Mouse (Mus musculus) adrenal gland, adult 2 months (tissue): Measurements from ENCODE around the gene Fam83f. TPM values are rescaled to one million over a fixed set of nuclear protein-coding genes. Genes with fewer than 3 reads are reported as not detected.

Source experiments
- DNase-seq: peaks from one replicate; pipeline ENCODE4 v3.0.0; 2021
- microRNA-seq, 2 experiments: library from miRNA; unstranded; fragments of <30 nt; microRNA quantifications; one replicate each; pipeline ENCODE4 v1.2.0; 2021
- polyA plus RNA-seq: library from polyadenylated mRNA; depleted of rRNA; stranded (reverse); fragments of >200 nt; gene quantifications from 2 replicates; pipeline ENCODE4 v1.2.3, GENCODE M21; 2012; rRNA removed
- total RNA-seq, 2 experiments: library from RNA; stranded (reverse); gene quantifications; 2 replicates each; pipeline ENCODE4 v1.2.3; 2021

Fam83f gene
- total and polyA plus RNA-seq, 3 experiments: 0.08 to 0.35 (median 0.12) TPM

GRCm38 (mm10) chr15:80741836-80742235 lies 70.2 kb downstream of the Fam83f start:
- no peak for DNase-seq

GRCm38 (mm10) chr15:80742991-80743474 lies 71.4 kb downstream of the Fam83f start:
- no peak for DNase-seq

- DNase-seq: no peak
These were observed 72.0 kb downstream of the Fam83f start for GRCm38 (mm10) chr15:80743606-80744005.

- DNase-seq: no peak
These were observed 73.2 kb downstream of the Fam83f start for GRCm38 (mm10) chr15:80744667-80745422.

GRCm38 (mm10) chr15:80748979-80749378 lies 77.3 kb downstream of the Fam83f start:
- DNase-seq: no peak

Small RNA genes within 50 kb of the gene (microRNA-seq; reads per million reads assigned to microRNA genes)
- 0 reads per million in 2 experiments for gene Mir6957

Other genes with a start within 250 kb of the Fam83f start
- not detected for gene Enthd1, start 106.7 kb upstream of the Fam83f start, total RNA-seq
- not detected in 2 replicates for gene Enthd1, start 106.7 kb upstream of the Fam83f start, polyA plus RNA-seq
- 1 to 10 TPM in 1 of 2 experiments, under 1 TPM in 1; 0.37 to 1.1 TPM for gene Grap2, start 99.3 kb upstream of the Fam83f start, total RNA-seq
- 0.29 and 1.2 TPM in 2 replicates for gene Grap2, start 99.3 kb upstream of the Fam83f start, polyA plus RNA-seq
- gene Tnrc6b, start 39.5 kb downstream of the Fam83f start, total RNA-seq: 10 to 100 TPM; 43.0 to 52.0 TPM
- 14.3 and 19.8 TPM in 2 replicates for gene Tnrc6b, start 39.5 kb downstream of the Fam83f start, polyA plus RNA-seq